Mouse (Mus musculus) adrenal gland, postnatal 14 days (tissue): ENCODE measurements around the gene Trat1. TPM values are rescaled to one million over a fixed set of nuclear protein-coding genes. Genes with fewer than 3 reads are reported as not detected.
A peak's percentile ranks its signal among the peaks of the same experiment; 100 is the strongest.

Experiments used
- DNase-seq: peaks from one replicate; pipeline ENCODE4 v3.0.0; 2021; ENCODE audit warnings: mixed read lengths
- long read RNA-seq, 2 experiments: library from polyadenylated mRNA; stranded (forward); transcript quantifications; one replicate each; pipeline ENCODE4 v2.0.0; 2021
- total RNA-seq: library from RNA; stranded (reverse); gene quantifications from 2 replicates; pipeline ENCODE4 v1.2.3, GENCODE M21; 2021

Gene Trat1
- total RNA-seq, result 1.3 TPM in 1 of 2 replicates, not detected in the other
- long read RNA-seq, experiment 1, partial matches to known transcripts, result 0 of 1 reads
- long read RNA-seq, experiment 1, other reads (novel, unspliced or antisense), result 1 of 1 reads
- long read RNA-seq, experiment 2, result 0 reads

GRCm38 (mm10) chr16:48771971-48772445 lies at the start of gene Trat1:
Gene Trat1, minus strand, starts transcription at chr16:48772021.
- DNase-seq, result no peak

- DNase-seq, result no peak
Measured at GRCm38 (mm10) chr16:48818524-48818923, 46.7 kb upstream of the Trat1 start.

GRCm38 (mm10) chr16:48816695-48817094 lies 44.9 kb upstream of the Trat1 start, which contains the start of gene Retnlb:
Gene Retnlb, plus strand, starts transcription at chr16:48816856.
- DNase-seq, result no peak

- no peak for DNase-seq
Measured at GRCm38 (mm10) chr16:48811881-48812436, 40.1 kb upstream of the Trat1 start.

GRCm38 (mm10) chr16:48809374-48809773 lies 37.6 kb upstream of the Trat1 start:
- peak; percentile 8 for DNase-seq

- no peak for DNase-seq
Measured at GRCm38 (mm10) chr16:48806521-48806920, 34.7 kb upstream of the Trat1 start.

GRCm38 (mm10) chr16:48805412-48805811 lies 33.6 kb upstream of the Trat1 start:
- no peak for DNase-seq

- DNase-seq, result no peak
Measured at GRCm38 (mm10) chr16:48800906-48801305, 29.1 kb upstream of the Trat1 start.

GRCm38 (mm10) chr16:48799470-48799869 lies 27.6 kb upstream of the Trat1 start:
- DNase-seq, result no peak

- no peak for DNase-seq
Measured at GRCm38 (mm10) chr16:48798285-48798684, 26.5 kb upstream of the Trat1 start.

- DNase-seq, result no peak
Measured at GRCm38 (mm10) chr16:48788704-48789185, 16.9 kb upstream of the Trat1 start.

- DNase-seq, result no peak
Measured at GRCm38 (mm10) chr16:48786258-48786657, 14.4 kb upstream of the Trat1 start.

GRCm38 (mm10) chr16:48777254-48777653 lies 5.4 kb upstream of the Trat1 start:
- DNase-seq, result no peak

GRCm38 (mm10) chr16:48769183-48769582 lies 2.6 kb downstream of the Trat1 start:
- DNase-seq, result no peak

- DNase-seq, result no peak
Measured at GRCm38 (mm10) chr16:48760643-48761481, 11.0 kb downstream of the Trat1 start.

- DNase-seq, result no peak
Measured at GRCm38 (mm10) chr16:48750145-48750827, 21.5 kb downstream of the Trat1 start.

GRCm38 (mm10) chr16:48745418-48745817 lies 26.4 kb downstream of the Trat1 start:
- DNase-seq, result no peak

GRCm38 (mm10) chr16:48745011-48745410 lies 26.8 kb downstream of the Trat1 start:
- DNase-seq, result no peak

- no peak for DNase-seq
Measured at GRCm38 (mm10) chr16:48741549-48741948, 30.3 kb downstream of the Trat1 start.

GRCm38 (mm10) chr16:48739974-48740373 lies 31.8 kb downstream of the Trat1 start:
- DNase-seq, result no peak

- DNase-seq, result no peak
Measured at GRCm38 (mm10) chr16:48738429-48738828, 33.4 kb downstream of the Trat1 start.

- no peak for DNase-seq
Measured at GRCm38 (mm10) chr16:48736890-48737289, 34.9 kb downstream of the Trat1 start.

- DNase-seq, result no peak
Measured at GRCm38 (mm10) chr16:48720259-48720658, 51.6 kb downstream of the Trat1 start.
